Mouse (Mus musculus) embryonic facial prominence, embryonic 14.5 days (tissue): ENCODE results near the gene Txndc15. TPM values are rescaled to one million over a fixed set of nuclear protein-coding genes. Genes with fewer than 3 reads are reported as not detected.

Source experiments
- ATAC-seq: fragments of 200-750 bp; cut with Nextera tagmentation; 2 replicates; pipeline ENCODE4 v1.8.0; 2017; ENCODE audit warnings: low read depth, moderate number of reproducible peaks, moderate TSS enrichment
- DNase-seq: peaks from one replicate; pipeline ENCODE4 v3.0.0-alpha.2; 2015; ENCODE audit warnings: low spot score
- H3K27ac ChIP-seq: fragments of 300-500 bp; sonication (generic); replicated peaks from 2 replicates; pipeline ENCODE4 v1.5.1; 2014; ENCODE audit warnings: low read depth, mild to moderate bottlenecking, low read length, moderate library complexity
- H3K27me3 ChIP-seq: fragments of 300-500 bp; sonication (generic); replicated peaks from 2 replicates; pipeline ENCODE4 v1.6.1; 2014; ENCODE audit warnings: low read length; ENCODE audit not compliant: control insufficient read depth, insufficient read depth
- H3K36me3 ChIP-seq: fragments of 300-500 bp; sonication (generic); 2 replicates; pipeline ENCODE4 v1.6.1; 2014; ENCODE audit warnings: low read length, mixed read lengths; ENCODE audit not compliant: control insufficient read depth, insufficient read depth
- H3K4me1 ChIP-seq: fragments of 300-500 bp; sonication (generic); 2 replicates; pipeline ENCODE4 v1.6.1; 2014; ENCODE audit warnings: antibody characterized with exemption, low read length; ENCODE audit not compliant: control insufficient read depth, insufficient read depth
- H3K4me2 ChIP-seq: fragments of 300-500 bp; sonication (generic); 2 replicates; pipeline ENCODE4 v1.6.1; 2014; ENCODE audit warnings: low read depth, mild to moderate bottlenecking, low read length, moderate library complexity, mixed read lengths
- H3K4me3 ChIP-seq: fragments of 300-500 bp; sonication (generic); 2 replicates; pipeline ENCODE4 v1.5.1; 2014; ENCODE audit warnings: low read depth, mild to moderate bottlenecking, low read length
- H3K9ac ChIP-seq: fragments of 300-500 bp; sonication (generic); 2 replicates; pipeline ENCODE4 v1.6.1; 2014; ENCODE audit warnings: low read depth, mild to moderate bottlenecking, low read length, moderate library complexity, mixed read lengths
- H3K9me3 ChIP-seq: fragments of 300-500 bp; sonication (generic); 2 replicates; pipeline ENCODE4 v1.6.1; 2016; ENCODE audit warnings: low read length; ENCODE audit not compliant: control insufficient read depth
- WGBS: fragments of 180-500 bp; shearing (Covaris S2); extraction: QIAGEN DNeasy Blood & Tissue Kit; methylation state at CpG from one replicate; pipeline ENCODE4 v1.1.7; 2014; 5-methylcytosine and 5-hydroxymethylcytosine counted together
- polyA plus RNA-seq: library from polyadenylated mRNA; unstranded; fragments of >200 nt; fragmentation: Nextera tagmentation; extraction: Ambion mirVana; gene quantifications from 2 replicates; pipeline ENCODE4 v1.2.1, GENCODE M21; 2014

Txndc15 gene
- polyA plus RNA-seq, 1 experiment from 2014 or later: 99.8 TPM

- Histone ChIP-seq H3K27ac (no peak overlapping the region), H3K4me3 (no peak overlapping the region), H3K4me2 (no peak overlapping the region), H3K4me1 (no peaks in the 10 kb centered on the region), H3K9ac (0 out of 2 replicates have a peak overlapping the region, but pooled peaks have one; percentile 5), H3K27me3 (no peaks in the 10 kb centered on the region), H3K36me3 (peaks cover 80% of the 10 kb centered on the region), H3K9me3 (no peaks in the 10 kb centered on the region)
- WGBS: 75% methylated on average over 8 of the region's 8 CpGs
- ATAC-seq (no peak), DNase-seq (no peak)
Observed at GRCm38 (mm10) chr13:55721516-55721915, 7.1 kb downstream of the Txndc15 start.

- no peak overlapping the region for H3K4me2 ChIP-seq
- no peak overlapping the region for H3K27ac ChIP-seq
- peaks cover 80% of the 10 kb centered on the region for H3K36me3 ChIP-seq
- WGBS: 95% methylated on average over 2 of the region's 2 CpGs
- H3K9me3 ChIP-seq: no peaks in the 10 kb centered on the region
- no peak for DNase-seq
- H3K9ac ChIP-seq: no peak overlapping the region
- no peaks in the 10 kb centered on the region for H3K27me3 ChIP-seq
- no peak overlapping the region for H3K4me3 ChIP-seq
- no peak for ATAC-seq
- no peaks in the 10 kb centered on the region for H3K4me1 ChIP-seq
Observed at GRCm38 (mm10) chr13:55721995-55722394, 7.5 kb downstream of the Txndc15 start.

DNA sequence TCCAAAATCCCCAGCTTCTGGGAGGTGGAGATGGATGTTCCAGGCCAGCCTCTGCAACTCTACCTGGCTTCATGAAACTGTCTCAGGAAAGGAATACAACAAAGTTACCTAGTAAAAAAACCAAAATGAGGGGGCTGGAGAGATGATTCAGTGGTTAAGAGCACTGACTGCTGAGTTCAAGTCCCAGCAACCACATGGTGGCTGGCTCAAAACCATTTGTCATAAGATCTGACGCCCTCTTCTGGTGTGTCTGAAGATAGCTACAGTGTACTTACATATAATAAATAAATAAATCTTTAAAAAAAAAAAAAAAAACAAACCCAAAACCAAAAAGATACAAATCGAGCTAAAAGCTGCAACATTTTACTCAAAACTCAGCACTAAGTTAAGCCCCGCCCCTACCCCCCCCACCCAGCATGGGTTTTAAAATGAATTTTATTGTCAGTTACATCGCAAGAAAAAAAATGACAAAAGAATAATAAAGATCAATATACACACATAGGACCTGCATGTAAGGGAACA, 12.2 kb downstream of the Txndc15 start:
- Histone ChIP-seq H3K9me3 (no peaks in the 10 kb centered on the region), H3K9ac (peak overlapping the region; percentile 78), H3K4me3 (peak overlapping the region; percentile 57), H3K27me3 (no peaks in the 10 kb centered on the region), H3K4me1 (no peaks in the 10 kb centered on the region), H3K4me2 (peak overlapping the region; percentile 67), H3K27ac (peak overlapping the region; percentile 97), H3K36me3 (peaks cover 44% of the 10 kb centered on the region)
- DNase-seq (no peak), ATAC-seq (no peak)
- WGBS: 8% methylated on average over 4 of the region's 4 CpGs

GRCm38 (mm10) chr13:55727120-55727838, 12.8 kb downstream of the Txndc15 start, which contains the start of gene Pcbd2:
Gene Pcbd2, plus strand, starts transcription at chr13:55727368.
- Histone ChIP-seq H3K4me3 (peak within 1 kb of the TSS; percentile 57), H3K27ac (peak within 1 kb of the TSS; percentile 97), H3K4me2 (peak within 1 kb of the TSS; percentile 67), H3K9me3 (no peaks in the 10 kb centered on the region), H3K9ac (peak within 1 kb of the TSS; percentile 78), H3K4me1 (no peaks in the 10 kb centered on the region), H3K36me3 (peaks cover 39% of the 10 kb centered on the region), H3K27me3 (no peaks in the 10 kb centered on the region)
- ATAC-seq (peak; percentile 92), DNase-seq (peak; percentile 90)
- WGBS: under 1% methylated on average over 49 of the region's 73 CpGs

DNA sequence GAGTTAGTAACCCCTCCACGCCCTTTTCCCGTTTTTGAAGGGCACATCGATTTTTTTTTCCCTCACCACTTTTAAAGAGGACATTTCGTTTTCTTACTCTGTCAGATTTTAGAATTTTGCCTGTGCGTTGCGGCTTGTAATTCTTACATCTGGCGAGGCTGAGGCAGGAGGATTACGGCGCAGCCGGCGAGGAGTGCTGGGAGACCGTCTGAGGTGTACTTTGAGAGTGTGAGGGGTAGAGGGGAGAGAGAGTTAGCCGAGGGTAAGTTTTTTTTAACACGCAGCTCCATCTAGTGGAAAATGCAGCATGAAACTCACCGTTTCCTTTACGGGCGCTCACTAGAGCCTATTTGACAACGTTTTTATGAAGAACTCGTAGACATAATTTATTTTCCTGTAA, 13.4 kb downstream of the Txndc15 start:
- peak overlapping the region; percentile 97 for H3K27ac ChIP-seq
- peak; percentile 86 for ATAC-seq
- H3K4me1 ChIP-seq: no peaks in the 10 kb centered on the region
- H3K4me2 ChIP-seq: peak overlapping the region; percentile 67
- H3K9ac ChIP-seq: peak overlapping the region; percentile 78
- WGBS: 3% methylated on average over 19 of the region's 19 CpGs
- DNase-seq: peak; percentile 93
- H3K9me3 ChIP-seq: no peaks in the 10 kb centered on the region
- H3K36me3 ChIP-seq: peaks cover 35% of the 10 kb centered on the region
- no peaks in the 10 kb centered on the region for H3K27me3 ChIP-seq
- H3K4me3 ChIP-seq: peak overlapping the region; percentile 57

- peaks cover 8% of the 10 kb centered on the region for H3K36me3 ChIP-seq
- no peak overlapping the region for H3K4me3 ChIP-seq
- no peaks in the 10 kb centered on the region for H3K9me3 ChIP-seq
- no peaks in the 10 kb centered on the region for H3K4me1 ChIP-seq
- ATAC-seq (no peak), DNase-seq (no peak)
- WGBS: 84% methylated on average over 7 of the region's 7 CpGs
- no peaks in the 10 kb centered on the region for H3K27me3 ChIP-seq
- H3K9ac ChIP-seq: no peak overlapping the region
- no peak overlapping the region for H3K4me2 ChIP-seq
- no peak overlapping the region for H3K27ac ChIP-seq
Observed at GRCm38 (mm10) chr13:55730716-55731115, 16.3 kb downstream of the Txndc15 start.

DNA sequence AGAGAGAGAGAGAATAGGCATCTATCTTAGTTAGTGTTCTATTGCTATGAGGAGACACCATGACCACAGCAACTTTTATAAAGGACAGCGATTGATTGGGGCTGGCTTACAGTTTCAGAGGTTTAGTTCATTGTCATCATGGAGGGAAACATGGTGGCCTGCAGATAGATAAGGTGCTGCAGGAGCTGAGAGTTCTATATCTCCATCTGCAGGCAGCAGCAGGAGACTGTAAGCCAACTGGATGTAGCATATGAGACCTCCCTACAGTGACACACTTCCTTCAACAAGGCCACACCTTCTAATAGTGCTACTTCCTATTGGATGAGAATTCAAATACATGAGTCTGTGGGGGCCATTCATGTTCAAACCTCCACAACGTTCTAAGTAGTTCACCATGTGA, 17.7 kb downstream of the Txndc15 start:
- H3K4me2 ChIP-seq: no peak overlapping the region
- no peaks in the 10 kb centered on the region for H3K4me1 ChIP-seq
- H3K27me3 ChIP-seq: no peaks in the 10 kb centered on the region
- ATAC-seq: no peak
- H3K36me3 ChIP-seq: no peaks in the 10 kb centered on the region
- H3K9ac ChIP-seq: no peak overlapping the region
- no peaks in the 10 kb centered on the region for H3K9me3 ChIP-seq
- no peak for DNase-seq
- H3K27ac ChIP-seq: no peak overlapping the region
- 81% methylated on average over 2 of the region's 2 CpGs for whole genome bisulfite sequencing
- no peak overlapping the region for H3K4me3 ChIP-seq

GRCm38 (mm10) chr13:55733628-55734502, 19.4 kb downstream of the Txndc15 start:
- no peak overlapping the region for H3K4me2 ChIP-seq
- no peaks in the 10 kb centered on the region for H3K4me1 ChIP-seq
- DNase-seq: no peak
- H3K4me3 ChIP-seq: no peak overlapping the region
- no peaks in the 10 kb centered on the region for H3K36me3 ChIP-seq
- no peaks in the 10 kb centered on the region for H3K9me3 ChIP-seq
- H3K27ac ChIP-seq: no peak overlapping the region
- 74% methylated on average over 22 of the region's 22 CpGs for WGBS
- H3K9ac ChIP-seq: no peak overlapping the region
- no peaks in the 10 kb centered on the region for H3K27me3 ChIP-seq
- ATAC-seq: peak; percentile 66
